Mouse (Mus musculus) stomach, postnatal 0 days (tissue): ENCODE results near the gene Slc31a2.

Experiments used
- CTCF ChIP-seq: IDR thresholded peaks from 2 replicates; pipeline ENCODE4 v1.5.1; 2016; ENCODE audit warnings: antibody characterized with exemption, low read depth, mild to moderate bottlenecking, moderate library complexity
- EP300 ChIP-seq: optimal IDR thresholded peaks from 2 replicates; pipeline ENCODE3; 2016; ENCODE audit warnings: antibody characterized with exemption

DNA sequence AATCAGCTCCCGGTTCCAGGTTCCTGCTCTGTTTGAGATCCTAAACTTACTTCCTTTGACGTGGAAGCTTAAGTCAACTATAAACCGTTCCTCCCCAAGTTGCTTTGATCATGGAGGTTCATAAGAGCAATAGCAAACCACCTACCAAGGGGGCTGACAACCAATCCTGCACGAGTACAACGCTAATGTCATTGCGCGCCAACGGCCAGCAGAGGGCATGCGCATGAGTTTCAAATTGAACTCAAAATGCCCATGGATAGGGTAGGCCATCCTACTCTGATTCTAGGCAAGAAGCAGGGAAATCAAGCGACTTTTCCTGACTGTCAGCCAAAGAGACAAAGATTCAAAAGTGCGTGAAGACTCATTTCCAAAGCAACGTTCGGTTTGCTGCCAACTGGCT, 31.6 kb upstream of the Slc31a2 start, which contains the start of gene Zfp37:
- peak; percentile 55 for TF ChIP-seq CTCF
- no peak for TF ChIP-seq EP300
